Mouse (Mus musculus) frontal cortex, postnatal 36 days (tissue): ENCODE results near the gene Tsnax.

Experiments used
- DNase-seq, 2 experiments: peaks; one replicate each; pipeline ENCODE4 v3.0.0; 2022; ENCODE audit warnings: low spot score in 2 of 2

The Tsnax gene

GRCm38 (mm10) chr8:125080388-125081344, 67.9 kb downstream of the Tsnax start:
- DNase-seq, result no peak

GRCm38 (mm10) chr8:125083746-125084145, 70.9 kb downstream of the Tsnax start:
- peak in 1 of 2 experiments; percentile 19 for DNase-seq
